Mouse (Mus musculus) stomach, postnatal 0 days (tissue): ENCODE measurements around the gene Rapgefl1. TPM values are rescaled to one million over a fixed set of nuclear protein-coding genes. Genes with fewer than 3 reads are reported as not detected.

Experiments used
- ATAC-seq: fragments of 200-750 bp; cut with Nextera tagmentation; 2 replicates; pipeline ENCODE4 v1.8.0; 2017; ENCODE audit not compliant: low FRiP score, low TSS enrichment
- DNase-seq: peaks from one replicate; pipeline ENCODE4 v3.0.0-alpha.2; 2016; ENCODE audit warnings: low spot score
- H3K27ac ChIP-seq: fragments of 300-500 bp; sonication (generic); replicated peaks from 2 replicates; pipeline ENCODE4 v1.5.1; 2014; ENCODE audit warnings: mild to moderate bottlenecking, control low read depth
- H3K27me3 ChIP-seq: fragments of 300-500 bp; sonication (generic); 2 replicates; pipeline ENCODE4 v1.6.1; 2014; ENCODE audit warnings: low read length; ENCODE audit not compliant: control insufficient read depth, insufficient read depth
- H3K36me3 ChIP-seq: fragments of 300-500 bp; sonication (generic); 2 replicates; pipeline ENCODE4 v1.6.1; 2014; ENCODE audit warnings: low read length, mixed read lengths; ENCODE audit not compliant: control insufficient read depth, insufficient read depth
- H3K4me1 ChIP-seq: fragments of 300-500 bp; sonication (generic); replicated peaks from 2 replicates; pipeline ENCODE4 v1.6.1; 2014; ENCODE audit warnings: antibody characterized with exemption; ENCODE audit not compliant: control insufficient read depth, insufficient read depth
- H3K4me2 ChIP-seq: fragments of 300-500 bp; sonication (generic); replicated peaks from 2 replicates; pipeline ENCODE4 v1.6.1; 2014; ENCODE audit warnings: low read depth, mild to moderate bottlenecking, control low read depth, moderate library complexity
- H3K4me3 ChIP-seq: fragments of 300-500 bp; sonication (generic); 2 replicates; pipeline ENCODE4 v1.5.1; 2014; ENCODE audit warnings: low read depth, low read length, control low read depth
- H3K9ac ChIP-seq: fragments of 300-500 bp; sonication (generic); 2 replicates; pipeline ENCODE4 v1.6.1; 2014; ENCODE audit warnings: mild to moderate bottlenecking, low read length, control low read depth, mixed read lengths
- H3K9me3 ChIP-seq: fragments of 300-500 bp; sonication (generic); 2 replicates; pipeline ENCODE4 v1.6.1; 2016; ENCODE audit warnings: low read length; ENCODE audit not compliant: control insufficient read depth
- CTCF ChIP-seq: IDR thresholded peaks from 2 replicates; pipeline ENCODE4 v1.5.1; 2016; ENCODE audit warnings: antibody characterized with exemption, low read depth, mild to moderate bottlenecking, moderate library complexity
- EP300 ChIP-seq: optimal IDR thresholded peaks from 2 replicates; pipeline ENCODE3; 2016; ENCODE audit warnings: antibody characterized with exemption
- whole genome bisulfite sequencing: fragments of 180-500 bp; shearing (Covaris S2); extraction: QIAGEN DNeasy Blood & Tissue Kit; methylation state at CpG from one replicate; pipeline ENCODE4 v1.1.7; 2014; 5-methylcytosine and 5-hydroxymethylcytosine counted together
- polyA plus RNA-seq: library from polyadenylated mRNA; unstranded; fragments of >200 nt; fragmentation: Nextera tagmentation; extraction: Ambion mirVana; gene quantifications from 2 replicates; pipeline ENCODE4 v1.2.1, GENCODE M21; 2015

Rapgefl1 gene
- polyA plus RNA-seq, 1 experiment from 2014 or later: 6.9 TPM

GRCm38 (mm10) chr11:98789824-98790223 is 46.8 kb upstream of the Rapgefl1 start:
- WGBS: 22% methylated on average over 5 of the region's 5 CpGs
- Histone ChIP-seq H3K4me1 (peaks cover 7% of the 10 kb centered on the region; the same call in 1 of the 2 replicates), H3K27ac (0 out of 2 replicates have a peak overlapping the region, but pooled peaks have one; percentile 20), H3K36me3 (no peaks in the 10 kb centered on the region), H3K27me3 (no peaks in the 10 kb centered on the region), H3K9ac (no peak overlapping the region), H3K9me3 (no peaks in the 10 kb centered on the region), H3K4me2 (peak overlapping the region; percentile 88), H3K4me3 (peak overlapping the region; percentile 46; the same call in 1 of the 2 replicates)
- ATAC-seq: no peak
- peak; percentile 46 for DNase-seq
- TF ChIP-seq EP300 (no peak), CTCF (no peak)

DNA sequence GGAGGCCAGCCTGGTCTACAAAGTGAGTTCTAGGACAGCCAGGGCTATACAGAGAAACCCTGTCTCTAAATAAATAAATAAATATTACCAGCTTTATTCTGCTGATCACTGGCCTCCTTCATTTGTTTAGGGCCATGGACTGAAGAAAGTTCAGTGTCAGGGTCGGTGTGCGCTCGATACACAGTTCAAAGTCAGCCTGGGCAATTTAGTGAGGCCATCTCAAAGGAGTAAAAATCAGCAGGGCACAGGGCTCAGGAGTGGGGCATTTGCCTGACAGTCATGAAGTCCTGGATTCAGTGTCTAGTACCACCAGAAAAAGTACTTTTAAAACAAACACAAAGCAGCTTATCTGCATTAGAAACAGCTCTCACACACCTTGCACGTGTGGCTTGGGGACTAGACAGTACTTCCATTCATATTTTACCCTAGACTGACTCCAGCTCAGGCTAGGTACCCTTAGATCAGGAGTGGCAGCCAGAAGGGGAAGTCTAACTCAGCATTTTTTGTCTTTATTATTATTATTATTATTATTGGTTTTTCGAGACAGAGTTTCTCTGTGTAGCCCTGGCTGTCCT is 45.9 kb upstream of the Rapgefl1 start:
- DNase-seq (no peak), ATAC-seq (no peak)
- WGBS: 72% methylated on average over 5 of the region's 5 CpGs
- H3K4me3 ChIP-seq: no peak overlapping the region
- no peak overlapping the region for H3K27ac ChIP-seq
- H3K4me2 ChIP-seq: no peak overlapping the region
- no peaks in the 10 kb centered on the region for H3K27me3 ChIP-seq
- no peak overlapping the region for H3K9ac ChIP-seq
- no peaks in the 10 kb centered on the region for H3K36me3 ChIP-seq
- TF ChIP-seq CTCF (no peak), EP300 (no peak)
- H3K9me3 ChIP-seq: no peaks in the 10 kb centered on the region
- peaks cover 4% of the 10 kb centered on the region; the same call in 1 of the 2 replicates for H3K4me1 ChIP-seq

GRCm38 (mm10) chr11:98791448-98791847 is 45.1 kb upstream of the Rapgefl1 start:
- H3K4me2 ChIP-seq: no peak overlapping the region
- H3K9me3 ChIP-seq: no peaks in the 10 kb centered on the region
- H3K36me3 ChIP-seq: no peaks in the 10 kb centered on the region
- H3K9ac ChIP-seq: no peak overlapping the region
- WGBS: 83% methylated on average over 1 of the region's 1 CpGs
- no peak overlapping the region for H3K4me3 ChIP-seq
- DNase-seq: no peak
- ATAC-seq: no peak
- H3K27ac ChIP-seq: no peak overlapping the region
- no peak for TF ChIP-seq CTCF
- H3K4me1 ChIP-seq: peaks cover 4% of the 10 kb centered on the region; the same call in 1 of the 2 replicates
- no peaks in the 10 kb centered on the region for H3K27me3 ChIP-seq

- Histone ChIP-seq H3K36me3 (no peaks in the 10 kb centered on the region), H3K9me3 (no peaks in the 10 kb centered on the region), H3K27me3 (no peaks in the 10 kb centered on the region), H3K9ac (no peak overlapping the region), H3K4me2 (no peak overlapping the region), H3K4me3 (no peak overlapping the region), H3K27ac (no peak overlapping the region), H3K4me1 (peaks cover 4% of the 10 kb centered on the region; the same call in 1 of the 2 replicates)
- DNase-seq (no peak), ATAC-seq (no peak)
- no peak for TF ChIP-seq EP300
- 15% methylated on average over 4 of the region's 4 CpGs for WGBS
These were observed 44.5 kb upstream of the Rapgefl1 start for GRCm38 (mm10) chr11:98792081-98792480.

GRCm38 (mm10) chr11:98794469-98795014 is 42.0 kb upstream of the Rapgefl1 start:
- DNase-seq: no peak
- WGBS: under 1% methylated on average over 23 of the region's 30 CpGs
- Histone ChIP-seq H3K36me3 (peaks cover 3% of the 10 kb centered on the region; the same call in 1 of the 2 replicates), H3K27ac (peak overlapping the region; percentile 100), H3K4me2 (peak overlapping the region; percentile 82), H3K9ac (peak overlapping the region; percentile 98), H3K9me3 (no peaks in the 10 kb centered on the region), H3K27me3 (no peaks in the 10 kb centered on the region), H3K4me1 (0 out of 2 replicates have a peak, but pooled peaks cover 3% of the 10 kb centered on the region), H3K4me3 (peak overlapping the region; percentile 100)
- peak; percentile 59 for TF ChIP-seq CTCF
- no peak for TF ChIP-seq EP300
- peak; percentile 69 for ATAC-seq

DNA sequence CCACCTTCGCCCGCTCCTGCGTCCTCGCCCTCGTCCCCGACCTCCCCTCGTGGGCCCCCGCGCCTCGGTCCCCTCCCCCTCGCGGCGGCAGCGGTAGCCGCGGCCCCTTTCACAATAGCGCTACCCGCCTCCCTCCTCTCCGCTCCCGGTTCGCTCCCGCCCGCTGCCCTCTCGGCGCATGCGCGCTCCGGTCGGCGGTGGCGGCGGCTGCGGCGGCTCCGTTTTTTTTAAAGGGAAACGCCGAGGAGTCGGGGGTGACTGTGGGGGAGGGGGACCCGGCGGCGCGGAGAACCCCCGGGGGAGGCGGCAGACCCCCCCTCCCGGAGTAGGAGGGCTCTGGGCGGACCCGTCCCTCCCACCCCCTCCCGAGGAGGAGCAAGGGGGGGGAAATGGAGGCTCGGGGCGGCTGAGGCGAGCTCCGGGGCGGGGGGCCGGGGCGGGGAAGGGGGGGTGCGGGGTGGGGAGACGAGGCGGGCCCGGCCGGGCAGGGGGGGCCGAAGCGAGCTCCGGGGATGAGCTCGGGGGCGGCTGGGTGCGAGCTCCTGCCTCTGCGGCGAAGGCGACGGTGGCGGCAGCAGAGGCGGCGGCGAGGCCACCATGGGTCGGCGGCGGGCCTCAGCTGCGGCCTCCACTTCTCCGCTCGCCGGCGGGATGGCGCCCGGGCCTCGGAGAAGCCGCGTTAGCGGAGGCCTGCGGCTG is 41.4 kb upstream of the Rapgefl1 start, which contains the start of gene Msl1:
Msl1 (plus strand) TSS at position 502 of the 699 bp plus-strand sequence.
- Histone ChIP-seq H3K27me3 (no peaks in the 10 kb centered on the region), H3K9ac (peak within 1 kb of the TSS; percentile 98), H3K36me3 (peaks cover 4% of the 10 kb centered on the region; the same call in 1 of the 2 replicates), H3K27ac (peak within 1 kb of the TSS; percentile 100), H3K4me2 (peak within 1 kb of the TSS; percentile 82), H3K4me3 (peak within 1 kb of the TSS; percentile 100), H3K9me3 (no peaks in the 10 kb centered on the region), H3K4me1 (0 out of 2 replicates have a peak, but pooled peaks cover 3% of the 10 kb centered on the region)
- 0% methylated on average over 23 of the region's 89 CpGs for WGBS
- TF ChIP-seq EP300: no peak
- TF ChIP-seq CTCF: peak; percentile 32
- DNase-seq: peak; percentile 92
- ATAC-seq: peak; percentile 68
